ENCODE assay signal across 8 mouse cellular contexts in the genomic region with DNA sequence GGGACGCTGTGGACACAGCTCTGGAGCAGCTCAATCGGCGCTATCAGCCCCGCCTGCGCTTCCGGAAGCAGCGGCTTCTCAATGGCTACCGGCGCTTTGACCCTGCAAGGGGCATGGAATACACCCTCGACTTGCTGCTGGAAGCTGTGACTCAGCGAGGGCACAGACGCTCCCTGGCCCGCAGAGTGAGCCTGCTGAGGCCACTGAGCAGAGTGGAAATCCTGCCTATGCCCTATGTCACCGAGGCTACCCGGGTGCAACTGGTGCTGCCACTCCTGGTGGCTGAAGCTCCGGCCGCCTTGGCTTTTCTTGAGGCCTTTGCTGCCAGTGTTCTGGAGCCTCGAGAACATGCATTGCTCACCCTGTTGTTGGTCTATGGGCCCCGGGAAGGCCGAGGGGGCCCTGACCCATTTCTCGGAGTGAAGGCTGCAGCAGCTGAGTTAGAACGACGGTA. TPM values are rescaled to one million over a fixed set of nuclear protein-coding genes. Genes with fewer than 3 reads are reported as not detected.
DNase-seq lines count a peak whose midpoint lies in the region; ATAC-seq and TF ChIP-seq lines count a peak whose summit lies in the region.

No protein-coding gene starts in this region.

- H3K27ac ChIP-seq in thymus, adult 2 months (ENCODE audit: control insufficient read depth, insufficient read depth, low read length), result no peak overlapping the region
- no peak overlapping the region for H3K27ac ChIP-seq in neural tube, embryonic 12.5 days

- H3K4me2 ChIP-seq in neural tube, embryonic 12.5 days (replicated peaks), result peak overlapping the region; percentile 17

- peaks cover 40% of the 10 kb centered on the region for H3K27me3 ChIP-seq in erythroblast, embryonic 14.5 days (ENCODE audit: control insufficient read depth)
- H3K27me3 ChIP-seq in thymus, adult 2 months (ENCODE audit: control insufficient read depth, insufficient read depth, low read length), result no peaks in the 10 kb centered on the region
- H3K27me3 ChIP-seq in neural tube, embryonic 12.5 days (replicated peaks), result no peaks in the 10 kb centered on the region; the same call in 1 of the 2 replicates

- ATAC-seq in erythroblast, adult 5-6 weeks (replicated peaks; ENCODE audit: low FRiP score, poor library complexity, severe bottlenecking), result no peak
- ATAC-seq in neural tube, embryonic 12.5 days (ENCODE audit: low FRiP score, low read depth), result no peak

- H3K4me3 ChIP-seq in erythroblast, embryonic 14.5 days (replicated peaks), result peak overlapping the region; percentile 22
- H3K4me3 ChIP-seq in thymus, adult 2 months (ENCODE audit: control insufficient read depth, insufficient read depth, low read length), result no peak overlapping the region
- H3K4me3 ChIP-seq in neural tube, embryonic 12.5 days, result no peak overlapping the region

- peaks cover 36% of the 10 kb centered on the region for H3K36me3 ChIP-seq in erythroblast, embryonic 14.5 days (ENCODE audit: control insufficient read depth)
- H3K36me3 ChIP-seq in thymus, adult 2 months (ENCODE audit: control insufficient read depth, insufficient read depth, low read length), result no peaks in the 10 kb centered on the region
- H3K36me3 ChIP-seq in neural tube, embryonic 12.5 days, result peaks cover 63% of the 10 kb centered on the region

- TF ChIP-seq POLR2A in thymus, adult 2 months (IDR thresholded peaks at IDR 0.05; ENCODE audit: control insufficient read depth, extremely low read depth, insufficient read depth, low read length, poor library complexity), result no peak

- H3K9ac ChIP-seq in neural tube, embryonic 12.5 days, result no peak overlapping the region

- H3K9me3 ChIP-seq in erythroblast, embryonic 14.5 days (ENCODE audit: control insufficient read depth, low read length), result no peaks in the 10 kb centered on the region
- no peaks in the 10 kb centered on the region for H3K9me3 ChIP-seq in neural tube, embryonic 12.5 days

- 60% methylated on average over 23 of the region's 23 CpGs for WGBS in thymus, adult 2 months
- 17% methylated on average over 23 of the region's 23 CpGs for whole genome bisulfite sequencing in neural tube, embryonic 12.5 days

- no peak for TF ChIP-seq CTCF in thymus, adult 2 months (IDR thresholded peaks at IDR 0.05; ENCODE audit: borderline replicate concordance, control insufficient read depth, extremely low read depth, insufficient read depth, low read length, poor library complexity)

- DNase-seq in thymus, postnatal 4 days, result peak; percentile 22
- no peak for DNase-seq in thymus, adult 2 months
- peak; percentile 62 for DNase-seq in kidney, postnatal 10 days
- DNase-seq in right cerebral cortex, postnatal 36 days (ENCODE audit: low spot score in 2 of 2), result no peak
- no peak for DNase-seq in right cerebral cortex, postnatal 25 days

- H3K4me1 ChIP-seq in erythroblast, embryonic 14.5 days (ENCODE audit: control insufficient read depth), result peaks cover 48% of the 10 kb centered on the region
- peaks cover 10% of the 10 kb centered on the region for H3K4me1 ChIP-seq in thymus, adult 2 months (replicated peaks; ENCODE audit: control insufficient read depth, insufficient read depth, low read length)
- peaks cover 40% of the 10 kb centered on the region for H3K4me1 ChIP-seq in neural tube, embryonic 12.5 days

RNA-seq across cellular contexts. Expression of gene Chpf2, which starts 4.8 kb away (rescaled TPM):
- 0.75 and 0.89 TPM in 2 replicates for polyA plus RNA-seq in erythroblast, embryonic 14.5 days (2012)
- 0.96 and 1.3 TPM in 2 replicates for total RNA-seq in erythroblast, adult 5-6 weeks (2015; ENCODE audit: low replicate concordance)
- 1.6 and 3.6 TPM in 2 replicates for total RNA-seq in erythroblast, adult 5-6 weeks (2017; ENCODE audit: low replicate concordance)
- polyA plus RNA-seq in thymus, adult 2 months (2012; rRNA removed), result 53.5 and 55.5 TPM in 2 replicates
- polyA plus RNA-seq in neural tube, embryonic 12.5 days (2016; fragmentation: Nextera tagmentation; extraction: Ambion mirVana), result 19.8 and 21.6 TPM in 2 replicates

RNA-seq across cellular contexts. Expression of gene Abcf2, which starts 14.0 kb away (rescaled TPM):
- polyA plus RNA-seq in erythroblast, embryonic 14.5 days (2012), result 4.3 and 5.3 TPM in 2 replicates
- 7.1 and 9.8 TPM in 2 replicates for total RNA-seq in erythroblast, adult 5-6 weeks (2015; ENCODE audit: low replicate concordance)
- 17.4 and 22.3 TPM in 2 replicates for total RNA-seq in erythroblast, adult 5-6 weeks (2017; ENCODE audit: low replicate concordance)
- 117 and 121 TPM in 2 replicates for polyA plus RNA-seq in thymus, adult 2 months (2012; rRNA removed)
- 114 and 123 TPM in 2 replicates for polyA plus RNA-seq in neural tube, embryonic 12.5 days (2016; fragmentation: Nextera tagmentation; extraction: Ambion mirVana)

RNA-seq across cellular contexts. Expression of gene Smarcd3, which starts 32.9 kb away (rescaled TPM):
- polyA plus RNA-seq in erythroblast, embryonic 14.5 days (2012), result not detected in 2 replicates
- total RNA-seq in erythroblast, adult 5-6 weeks (2015; ENCODE audit: low replicate concordance), result not detected in 2 replicates
- total RNA-seq in erythroblast, adult 5-6 weeks (2017; ENCODE audit: low replicate concordance), result 0.42 TPM in 1 of 2 replicates, not detected in the other
- polyA plus RNA-seq in thymus, adult 2 months (2012; rRNA removed), result 3.7 and 6.1 TPM in 2 replicates
- polyA plus RNA-seq in neural tube, embryonic 12.5 days (2016; fragmentation: Nextera tagmentation; extraction: Ambion mirVana), result 82.2 and 90.6 TPM in 2 replicates

RNA-seq across cellular contexts. Expression of gene 4931409K22Rik, which starts 34.7 kb away (rescaled TPM):
- not detected in 2 replicates for polyA plus RNA-seq in erythroblast, embryonic 14.5 days (2012)
- not detected in 2 replicates for total RNA-seq in erythroblast, adult 5-6 weeks (2015; ENCODE audit: low replicate concordance)
- not detected in 2 replicates for total RNA-seq in erythroblast, adult 5-6 weeks (2017; ENCODE audit: low replicate concordance)
- polyA plus RNA-seq in thymus, adult 2 months (2012; rRNA removed), result not detected in 2 replicates
- polyA plus RNA-seq in neural tube, embryonic 12.5 days (2016; fragmentation: Nextera tagmentation; extraction: Ambion mirVana), result 0.15 and 0.20 TPM in 2 replicates

RNA-seq across cellular contexts. Expression of gene Asb10, which starts 50.5 kb away (rescaled TPM):
- not detected in 2 replicates for polyA plus RNA-seq in erythroblast, embryonic 14.5 days (2012)
- not detected in 2 replicates for total RNA-seq in erythroblast, adult 5-6 weeks (2015; ENCODE audit: low replicate concordance)
- total RNA-seq in erythroblast, adult 5-6 weeks (2017; ENCODE audit: low replicate concordance), result 0.14 TPM in 1 of 2 replicates, not detected in the other
- 0.38 and 9.5 TPM in 2 replicates for polyA plus RNA-seq in thymus, adult 2 months (2012; rRNA removed)
- polyA plus RNA-seq in neural tube, embryonic 12.5 days (2016; fragmentation: Nextera tagmentation; extraction: Ambion mirVana), result 0.37 and 0.82 TPM in 2 replicates

Comparison
In these comparisons a context has a peak if more than half of its experiments do, and no peak if none do; other contexts are left out.
1. DNase-seq: peak in thymus, postnatal 4 days (single experiment) and kidney, postnatal 10 days (single experiment); none in thymus, adult 2 months (single experiment), right cerebral cortex, postnatal 36 days (0 of 2) and right cerebral cortex, postnatal 25 days (single experiment).
2. RNA of gene Chpf2, which starts 4.8 kb away (polyA plus RNA-seq): 53.5 to 55.5 TPM in thymus, adult 2 months and 19.8 to 21.6 TPM in neural tube, embryonic 12.5 days; 0.75 to 0.89 TPM in erythroblast, embryonic 14.5 days; every median in the first group is over 10 times any median in the second.
3. RNA of gene Abcf2, which starts 14.0 kb away (polyA plus RNA-seq): 114 to 123 TPM in neural tube, embryonic 12.5 days and 117 to 121 TPM in thymus, adult 2 months; 4.3 to 5.3 TPM in erythroblast, embryonic 14.5 days; every median in the first group is over 10 times any median in the second.
4. RNA of gene Smarcd3, which starts 32.9 kb away (polyA plus RNA-seq): 82.2 to 90.6 TPM in neural tube, embryonic 12.5 days; 3.7 to 6.1 TPM in thymus, adult 2 months and not detected in erythroblast, embryonic 14.5 days; every median in the first group is over 10 times any median in the second.